Mouse (Mus musculus) liver, adult 2 months (tissue): ENCODE data around the gene Araf.

Source experiments
- CTCF ChIP-seq: fragments of 200-500 bp; IDR thresholded peaks from 2 replicates; pipeline ENCODE4 v1.5.1; 2011; ENCODE audit warnings: low read depth, low read length, control low read depth
- POLR2A ChIP-seq: fragments of 200-500 bp; IDR thresholded peaks from 2 replicates; pipeline ENCODE4 v1.6.1; 2011; ENCODE audit warnings: low read length, control low read depth; ENCODE audit not compliant: insufficient read depth; ENCODE audit errors: extremely low read depth

DNA sequence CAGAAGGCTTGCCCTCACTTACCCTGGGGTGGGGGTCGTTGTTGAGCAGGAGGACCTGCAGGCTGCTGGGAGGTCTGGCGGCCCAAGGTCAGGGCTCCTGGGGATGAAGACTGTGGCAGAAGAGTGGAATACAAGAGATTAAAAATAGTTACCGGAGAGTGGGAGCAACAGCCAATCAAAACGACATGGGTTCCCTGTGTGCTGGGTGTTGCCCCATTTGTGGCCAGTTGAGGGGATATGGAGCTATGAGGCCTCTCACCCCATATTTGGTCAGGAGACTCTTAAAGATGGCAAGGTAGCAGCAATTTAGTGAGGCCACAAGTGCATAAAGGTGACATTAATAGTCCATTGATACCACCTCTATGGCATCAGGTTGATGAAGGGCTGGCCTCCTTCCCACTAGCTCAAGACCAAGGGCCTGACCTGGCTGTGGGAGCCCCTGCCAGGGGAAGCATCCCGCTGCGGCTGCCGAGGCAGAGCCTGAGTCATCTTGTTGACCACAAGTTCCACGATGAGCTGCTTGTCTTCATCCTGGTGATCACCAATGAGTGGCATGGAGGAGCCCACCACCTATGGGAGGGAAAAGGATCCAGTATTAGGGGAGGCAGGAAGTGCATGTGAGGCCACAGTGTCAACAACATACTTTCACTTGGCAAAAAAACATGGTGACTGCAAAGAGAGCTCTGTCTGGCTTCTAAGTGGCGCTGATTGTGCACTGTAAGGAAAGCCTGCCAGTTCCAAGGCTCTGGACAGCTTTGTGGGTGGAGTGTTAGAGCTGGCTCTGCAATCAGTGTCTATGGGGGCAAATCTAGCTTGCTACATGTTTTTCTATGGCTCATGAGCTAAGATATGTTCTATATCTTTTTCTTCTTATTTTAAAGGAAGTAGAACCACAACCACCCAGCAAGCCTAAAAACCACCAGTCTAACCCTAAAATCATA is 65.8 kb downstream of the Araf start:
- TF ChIP-seq POLR2A (no peak), CTCF (no peak)
